Mouse (Mus musculus): ENCODE measurements around the gene Gga3. TPM values are rescaled to one million over a fixed set of nuclear protein-coding genes. Genes with fewer than 3 reads are reported as not detected.

The Gga3 gene
- total and polyA plus RNA-seq, 3 experiments = 7.7 to 39.8 (median 18.7) TPM

GRCm38 (mm10) chr11:115636960-115637359, 33.1 kb upstream of the Gga3 start:
- in situ Hi-C loops (cut with MboI; ENCODE audit: low pct_ligation_motif_present, low pct_unique_long_range_greater_than_20kb, low sequenced_read_pairs) = loop anchor here (25.0 kb wide), 1 partner anchor 775 kb away; the partner anchor contains the start of gene Rnf157
- H3K79me2 ChIP-seq (replicated peaks; ENCODE audit: control insufficient read depth, extremely low read depth, insufficient read depth, poor library complexity, severe bottlenecking) = no peaks in the 10 kb centered on the region
- H3K36me3 ChIP-seq (replicated peaks in 1 of 2; ENCODE audit: control insufficient read depth in 1 of 2, insufficient read depth in 1 of 2, low read length in 1 of 2) = no peaks in the 10 kb centered on the region
- no peaks in the 10 kb centered on the region for H3K9me3 ChIP-seq (replicated peaks; ENCODE audit: low read length)
- TF ChIP-seq POLR2A (IDR thresholded peaks at IDR 0.05; ENCODE audit: low read depth, low read length) = no peak
- H3K27ac ChIP-seq (ENCODE audit: insufficient read depth, low read depth) = peak overlapping the region; percentile 7; the same call in 1 of the 2 replicates
- dilution Hi-C loops (cut with MboI; ENCODE audit: extremely low pct_ligation_motif_present, extremely low pct_unique_long_range_greater_than_20kb, low sequenced_read_pairs) = no loop called here
- H3K4me3 ChIP-seq (replicated peaks in 1 of 3; ENCODE audit: low read depth in 2 of 3, low read length in 2 of 3, poor library complexity in 1 of 3) = no peak overlapping the region
- no peak overlapping the region for H3K4me2 ChIP-seq (ENCODE audit: insufficient read depth, low read depth, poor library complexity, severe bottlenecking)
- H3K4me1 ChIP-seq (ENCODE audit: control insufficient read depth in 1 of 2, insufficient read depth in 2 of 2) = peaks cover 46 to 82% of the 10 kb centered on the region in 2 experiments
- DNase-seq (ENCODE audit: extremely low read depth) = no peak
- no peak overlapping the region for H3K9ac ChIP-seq (ENCODE audit: insufficient read depth, low read depth)
- no peaks in the 10 kb centered on the region for H3K27me3 ChIP-seq (replicated peaks)

- no peaks in the 10 kb centered on the region for H3K27me3 ChIP-seq (replicated peaks)
- peaks cover 46 to 81% of the 10 kb centered on the region in 2 experiments for H3K4me1 ChIP-seq (ENCODE audit: control insufficient read depth in 1 of 2, insufficient read depth in 2 of 2)
- no peak overlapping the region for H3K9ac ChIP-seq (ENCODE audit: insufficient read depth, low read depth)
- H3K36me3 ChIP-seq (replicated peaks in 1 of 2; ENCODE audit: control insufficient read depth in 1 of 2, insufficient read depth in 1 of 2, low read length in 1 of 2) = no peaks in the 10 kb centered on the region
- no peak overlapping the region for H3K4me2 ChIP-seq (ENCODE audit: insufficient read depth, low read depth, poor library complexity, severe bottlenecking)
- H3K27ac ChIP-seq (ENCODE audit: insufficient read depth, low read depth) = no peak overlapping the region
- no peaks in the 10 kb centered on the region for H3K9me3 ChIP-seq (replicated peaks; ENCODE audit: low read length)
- no peak overlapping the region for H3K4me3 ChIP-seq (replicated peaks in 1 of 3; ENCODE audit: low read depth in 2 of 3, low read length in 2 of 3, poor library complexity in 1 of 3)
- no peaks in the 10 kb centered on the region for H3K79me2 ChIP-seq (replicated peaks; ENCODE audit: control insufficient read depth, extremely low read depth, insufficient read depth, poor library complexity, severe bottlenecking)
- TF ChIP-seq CHD1 (IDR thresholded peaks at IDR 0.05; ENCODE audit: low read depth, low read length) = no peak
- TF ChIP-seq ETS1 (conservative IDR thresholded peaks at IDR 0.05; ENCODE audit: low read depth, low read length) = no peak
- no peak for TF ChIP-seq MYC (IDR thresholded peaks at IDR 0.05; ENCODE audit: low read depth, low read length)
- TF ChIP-seq ZMIZ1 (IDR thresholded peaks at IDR 0.05; ENCODE audit: low read depth, low read length) = no peak
- no peak for TF ChIP-seq TCF12 (IDR thresholded peaks at IDR 0.05; ENCODE audit: low read depth, low read length)
- no peak for TF ChIP-seq RCOR1 (conservative IDR thresholded peaks at IDR 0.05; ENCODE audit: low read depth, low read length)
- dilution Hi-C loops (cut with MboI; ENCODE audit: extremely low pct_ligation_motif_present, extremely low pct_unique_long_range_greater_than_20kb, low sequenced_read_pairs) (no loop called here), in situ Hi-C loops (cut with MboI; ENCODE audit: low pct_ligation_motif_present, low pct_unique_long_range_greater_than_20kb, low sequenced_read_pairs) (loop anchor here (25.0 kb wide), 1 partner anchor 777 kb away; the partner anchor contains the start of gene Rnf157)
- DNase-seq (ENCODE audit: extremely low read depth) = no peak
These were observed 31.6 kb upstream of the Gga3 start for GRCm38 (mm10) chr11:115635484-115635883.

- H3K27ac ChIP-seq (ENCODE audit: insufficient read depth, low read depth) = peak overlapping the region; percentile 97
- in situ Hi-C loops (cut with MboI; ENCODE audit: low pct_ligation_motif_present, low pct_unique_long_range_greater_than_20kb, low sequenced_read_pairs) (loop anchor here (25.0 kb wide), 1 partner anchor 777 kb away; the partner anchor contains the start of gene Rnf157), dilution Hi-C loops (cut with MboI; ENCODE audit: extremely low pct_ligation_motif_present, extremely low pct_unique_long_range_greater_than_20kb, low sequenced_read_pairs) (no loop called here)
- H3K9ac ChIP-seq (ENCODE audit: insufficient read depth, low read depth) = no peak overlapping the region
- TF ChIP-seq SMC3 (IDR thresholded peaks at IDR 0.05; ENCODE audit: low read depth, low read length) (no peak), EP300 (IDR thresholded peaks at IDR 0.05; ENCODE audit: low read length) (no peak), RCOR1 (conservative IDR thresholded peaks at IDR 0.05; ENCODE audit: low read depth, low read length) (no peak), CTCF (conservative IDR thresholded peaks at IDR 0.05 in 1 of 2, IDR thresholded peaks at IDR 0.05 in 1 of 2; ENCODE audit: low read depth in 2 of 2, low read length in 2 of 2) (peak in 1 of 2 experiments; percentile 27; a peak in 1 of 4 replicates), JUN (IDR thresholded peaks at IDR 0.05; ENCODE audit: insufficient read depth, low read depth, low read length) (no peak), ETS1 (conservative IDR thresholded peaks at IDR 0.05; ENCODE audit: low read depth, low read length) (no peak), PAX5 (IDR thresholded peaks at IDR 0.05; ENCODE audit: low read length) (no peak), RAD21 (IDR thresholded peaks at IDR 0.05; ENCODE audit: low read depth, low read length) (peak; percentile 1; the same call in 1 of the 2 replicates), MAX (IDR thresholded peaks at IDR 0.05; ENCODE audit: low read length) (no peak), MXI1 (IDR thresholded peaks at IDR 0.05; ENCODE audit: low read depth, low read length) (no peak)
- H3K4me1 ChIP-seq (ENCODE audit: control insufficient read depth in 1 of 2, insufficient read depth in 2 of 2) = peaks cover 45 to 80% of the 10 kb centered on the region in 2 experiments
- no peaks in the 10 kb centered on the region for H3K27me3 ChIP-seq (replicated peaks)
- no peak overlapping the region for H3K4me2 ChIP-seq (ENCODE audit: insufficient read depth, low read depth, poor library complexity, severe bottlenecking)
- no peaks in the 10 kb centered on the region for H3K9me3 ChIP-seq (replicated peaks; ENCODE audit: low read length)
- no peaks in the 10 kb centered on the region for H3K36me3 ChIP-seq (replicated peaks in 1 of 2; ENCODE audit: control insufficient read depth in 1 of 2, insufficient read depth in 1 of 2, low read length in 1 of 2)
- no peak for DNase-seq (ENCODE audit: extremely low read depth)
- no peak overlapping the region for H3K4me3 ChIP-seq (replicated peaks in 1 of 3; ENCODE audit: low read depth in 2 of 3, low read length in 2 of 3, poor library complexity in 1 of 3)
- H3K79me2 ChIP-seq (replicated peaks; ENCODE audit: control insufficient read depth, extremely low read depth, insufficient read depth, poor library complexity, severe bottlenecking) = no peaks in the 10 kb centered on the region
These were observed 31.2 kb upstream of the Gga3 start for GRCm38 (mm10) chr11:115635041-115635440.
